Mouse (Mus musculus): ENCODE data around the gene Ctnna2.

DNA sequence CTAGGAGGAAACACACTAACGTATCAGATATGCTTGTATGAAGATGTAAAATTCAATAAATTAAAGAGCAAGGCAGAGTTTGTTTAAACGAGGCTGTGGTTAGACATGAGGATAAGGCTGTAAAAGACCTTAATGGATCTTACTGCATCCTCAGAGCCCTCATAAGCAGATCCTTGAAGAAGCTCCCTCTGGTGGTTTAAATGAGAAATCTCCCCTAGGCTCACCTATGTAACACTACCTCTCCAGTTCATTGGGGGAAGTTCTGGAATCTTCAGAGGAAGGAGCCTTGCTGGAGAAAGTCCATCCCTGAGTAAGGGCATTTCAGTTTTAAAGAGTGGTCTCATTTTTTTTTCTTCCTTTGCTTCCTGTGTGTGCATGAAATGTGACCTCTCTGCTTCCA is 380.3 kb downstream of the Ctnna2 start:
- TF ChIP-seq CTCF (IDR thresholded peaks at IDR 0.05; ENCODE audit: extremely low read depth, insufficient read length, insufficient replicate concordance, low read depth, low read length) (no peak), POLR2A (IDR thresholded peaks at IDR 0.05; ENCODE audit: low read depth, low read length) (no peak)

Data from small intestine, adult 2 months (tissue).